Comparison of ENCODE assay signal across 25 mouse cellular contexts in the genomic region with DNA sequence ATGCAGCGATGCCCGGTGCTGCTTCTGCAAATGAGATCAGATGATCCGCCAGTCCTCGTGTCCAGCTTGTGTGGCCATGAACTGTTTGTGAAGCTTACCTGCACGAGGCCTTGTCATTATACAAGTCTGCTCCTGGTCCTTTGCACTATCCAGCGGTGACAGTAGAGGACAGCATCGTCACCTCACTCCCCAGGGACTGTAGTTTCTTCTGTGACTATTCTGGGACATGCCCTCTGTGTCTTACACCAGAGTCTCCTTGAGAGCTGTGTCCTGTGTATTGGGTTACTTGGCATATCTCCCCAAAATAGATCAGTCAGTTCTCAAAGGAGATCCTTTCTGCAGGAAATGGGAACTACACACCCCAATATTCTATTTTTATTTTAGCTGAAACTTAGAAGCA.
DNase-seq lines count a peak whose midpoint lies in the region; ATAC-seq lines count a peak whose summit lies in the region.
"Had no signal": no experiment of that assay in that cellular context is flagged by ENCODE, and none has a peak within 500 bp of the region (broad histone marks: within the 10 kb centered on the region; RNA-seq: fewer than 3 reads in every experiment).

No protein-coding gene starts in this region.

- H3K36me3 ChIP-seq in midbrain, embryonic 15.5 days (replicated peaks), result no peaks in the 10 kb centered on the region
- H3K36me3 ChIP-seq in midbrain, embryonic 10.5 days, result no peaks in the 10 kb centered on the region
- H3K36me3 ChIP-seq in heart, embryonic 12.5 days, result no peaks in the 10 kb centered on the region
- H3K36me3 ChIP-seq: embryonic facial prominence, embryonic 13.5 days; G1E; liver, embryonic 13.5 days; stomach, embryonic 15.5 days had no signal

- 0 out of 2 replicates have a peak, but pooled peaks have one; percentile 27 for ATAC-seq in midbrain, embryonic 15.5 days (replicated peaks)
- ATAC-seq in heart, embryonic 12.5 days (ENCODE audit: insufficient number of reproducible peaks, low FRiP score), result 0 out of 2 replicates have a peak, but pooled peaks have one; percentile 15
- ATAC-seq: forebrain, embryonic 13.5 days; inflammation-experienced regulatory T-cells, adult 6 months; Patski had no signal

- H3K4me2 ChIP-seq in midbrain, embryonic 15.5 days, result no peak overlapping the region
- no peak overlapping the region for H3K4me2 ChIP-seq in heart, embryonic 12.5 days
- H3K4me2 ChIP-seq: embryonic facial prominence, embryonic 13.5 days; forebrain, embryonic 13.5 days; hindbrain, embryonic 14.5 days; liver, embryonic 13.5 days; stomach, embryonic 15.5 days had no signal

- WGBS in midbrain, embryonic 15.5 days, result 42% methylated on average over 7 of the region's 7 CpGs
- 82% methylated on average over 7 of the region's 7 CpGs for WGBS in midbrain, embryonic 10.5 days
- 47% methylated on average over 7 of the region's 7 CpGs for WGBS in heart, embryonic 12.5 days

- H3K4me1 ChIP-seq in midbrain, embryonic 15.5 days, result peaks cover 10% of the 10 kb centered on the region; the same call in 1 of the 2 replicates
- peaks cover 10% of the 10 kb centered on the region for H3K4me1 ChIP-seq in midbrain, embryonic 10.5 days
- H3K4me1 ChIP-seq in heart, embryonic 12.5 days (replicated peaks), result peaks cover 5% of the 10 kb centered on the region; the same call in 1 of the 2 replicates
- H3K4me1 ChIP-seq: embryonic facial prominence, embryonic 13.5 days; forebrain, embryonic 13.5 days; liver, embryonic 13.5 days; stomach, embryonic 15.5 days had no signal

- peak; percentile 14 for DNase-seq in gastrocnemius, postnatal 25 days
- no peak for DNase-seq in gastrocnemius, postnatal 10 days
- no peak for DNase-seq in midbrain, embryonic 10.5 days (ENCODE audit: low spot score)
- no peak for DNase-seq in lung, postnatal 14 days
- no peak for DNase-seq in cerebellum, adult 11-12 months
- DNase-seq in cerebellum, postnatal 36 days, result no peak
- DNase-seq: adrenal gland, postnatal 36 days; cerebellum, postnatal 25 days; embryo, embryonic 11 days; kidney, adult 18-20 months; kidney, postnatal 4 days; liver, embryonic 13.5 days; lung, adult 2 months; right cerebral cortex, postnatal 25 days; thymus, postnatal 25 days had no signal

- no peaks in the 10 kb centered on the region for H3K9me3 ChIP-seq in midbrain, embryonic 15.5 days
- no peaks in the 10 kb centered on the region for H3K9me3 ChIP-seq in midbrain, embryonic 10.5 days (replicated peaks)
- no peaks in the 10 kb centered on the region for H3K9me3 ChIP-seq in heart, embryonic 12.5 days (replicated peaks)
- H3K9me3 ChIP-seq: embryonic facial prominence, embryonic 13.5 days; forebrain, embryonic 13.5 days; liver, embryonic 13.5 days; stomach, embryonic 15.5 days had no signal

- H3K27me3 ChIP-seq in midbrain, embryonic 15.5 days (replicated peaks), result no peaks in the 10 kb centered on the region
- H3K27me3 ChIP-seq in midbrain, embryonic 10.5 days (ENCODE audit: low read depth, poor library complexity, severe bottlenecking), result no peaks in the 10 kb centered on the region
- H3K27me3 ChIP-seq in heart, embryonic 12.5 days (replicated peaks), result no peaks in the 10 kb centered on the region
- H3K27me3 ChIP-seq: embryonic facial prominence, embryonic 13.5 days; forebrain, embryonic 13.5 days; liver, embryonic 13.5 days; stomach, embryonic 15.5 days had no signal

- no peak overlapping the region for H3K9ac ChIP-seq in midbrain, embryonic 15.5 days
- H3K9ac ChIP-seq in heart, embryonic 12.5 days, result no peak overlapping the region
- H3K9ac ChIP-seq: embryonic facial prominence, embryonic 13.5 days; forebrain, embryonic 13.5 days; hindbrain, embryonic 14.5 days; liver, embryonic 13.5 days; stomach, embryonic 15.5 days had no signal

- 0 out of 2 replicates have a peak overlapping the region, but pooled peaks have one; percentile 25 for H3K27ac ChIP-seq in midbrain, embryonic 15.5 days
- no peak overlapping the region for H3K27ac ChIP-seq in midbrain, embryonic 10.5 days (replicated peaks)
- H3K27ac ChIP-seq in heart, embryonic 12.5 days (ENCODE audit: poor library complexity, severe bottlenecking), result no peak overlapping the region
- H3K27ac ChIP-seq: embryonic facial prominence, embryonic 13.5 days; forebrain, embryonic 13.5 days; hindbrain, embryonic 14.5 days; liver, embryonic 13.5 days; stomach, embryonic 15.5 days had no signal

- no peak overlapping the region for H3K4me3 ChIP-seq in midbrain, embryonic 15.5 days
- H3K4me3 ChIP-seq in midbrain, embryonic 10.5 days, result no peak overlapping the region
- H3K4me3 ChIP-seq in heart, embryonic 12.5 days, result no peak overlapping the region
- H3K4me3 ChIP-seq: embryonic facial prominence, embryonic 13.5 days; erythroblast, embryonic 14.5 days; forebrain, embryonic 13.5 days; liver, embryonic 13.5 days; stomach, embryonic 15.5 days had no signal
